ENCODE assay signal across 17 mouse cellular contexts in genomic region chr14:120496284-120496683, GRCm38 (mm10). TPM values are rescaled to one million over a fixed set of nuclear protein-coding genes. Genes with fewer than 3 reads are reported as not detected.
DNase-seq lines count a peak whose midpoint lies in the region; ATAC-seq and TF ChIP-seq lines count a peak whose summit lies in the region.
"Had no signal": no experiment of that assay in that cellular context is flagged by ENCODE, and none has a peak within 500 bp of the region (broad histone marks: within the 10 kb centered on the region; RNA-seq: fewer than 3 reads in every experiment).

No protein-coding gene starts in this region.

- H3K4me1 ChIP-seq in heart, adult 2 months (ENCODE audit: control insufficient read depth, insufficient read depth, low read length) = peaks cover 9% of the 10 kb centered on the region

- H3K9ac ChIP-seq in heart, adult 2 months (ENCODE audit: low read depth, low read length) = no peak overlapping the region
- H3K9ac ChIP-seq: hindbrain, embryonic 15.5 days; liver, embryonic 12.5 days had no signal

- no peak for TF ChIP-seq CTCF in heart, adult 2 months (IDR thresholded peaks at IDR 0.05)
- TF ChIP-seq CTCF in left cerebral cortex, adult 2 months (IDR thresholded peaks at IDR 0.05) = no peak

- intact Hi-C loops in heart, adult 2 months (cut with DNase I) = no loop called here
- intact Hi-C loops in left cerebral cortex, adult 2 months (cut with DNase I) = no loop called here
- intact Hi-C loops in left cerebral cortex, postnatal 10 days (cut with DNase I) = no loop called here

- TF ChIP-seq EP300 in heart, adult 2 months (IDR thresholded peaks at IDR 0.05; ENCODE audit: insufficient read depth, low read depth, low read length) = no peak

- no peak for TF ChIP-seq POLR2A in heart, adult 2 months (IDR thresholded peaks at IDR 0.05; ENCODE audit: insufficient read depth, low read depth, low read length)

- DNase-seq in heart, adult 2 months = no peak
- DNase-seq in heart, adult 9 months (ENCODE audit: low spot score in 2 of 2) = no peak
- DNase-seq in left cerebral cortex, adult 2 months (ENCODE audit: extremely low spot score in 1 of 2, low spot score in 2 of 2) = peak in 1 of 2 experiments; percentile 7
- DNase-seq in left cerebral cortex, postnatal 10 days (ENCODE audit: extremely low spot score in 1 of 2, low spot score in 2 of 2) = no peak
- no peak for DNase-seq in adrenal gland, postnatal 25 days
- no peak for DNase-seq in ovary, postnatal 14 days (ENCODE audit: low spot score)
- DNase-seq: adrenal gland, postnatal 10 days; cerebellum, postnatal 10 days; layer of hippocampus, adult 9-11 months; right cerebral cortex, adult 18-20 months; spleen, adult 18-20 months; thymus, adult 18-20 months had no signal

- no peaks in the 10 kb centered on the region for H3K27me3 ChIP-seq in heart, adult 2 months (ENCODE audit: control insufficient read depth, insufficient read depth, low read length)
- H3K27me3 ChIP-seq: hindbrain, embryonic 15.5 days; liver, embryonic 12.5 days had no signal

- H3K79me2 ChIP-seq in heart, adult 2 months (replicated peaks; ENCODE audit: control insufficient read depth, insufficient read depth, low read length) = peaks cover 6% of the 10 kb centered on the region

- peak overlapping the region; percentile 28; the same call in 1 of the 2 replicates for H3K27ac ChIP-seq in heart, adult 2 months
- H3K27ac ChIP-seq in left cerebral cortex, adult 2 months = peak overlapping the region; percentile 1; the same call in 1 of the 2 replicates
- H3K27ac ChIP-seq: forebrain, embryonic 10.5 days; hindbrain, embryonic 15.5 days; liver, embryonic 12.5 days had no signal

- peak; percentile 77 for ATAC-seq in common myeloid progenitor, adult 5-6 weeks (replicated peaks; ENCODE audit: low read depth, poor library complexity, severe bottlenecking)
- ATAC-seq in hematopoietic stem cell, adult 5-6 weeks (replicated peaks in 1 of 2; ENCODE audit: insufficient read depth in 1 of 2, low FRiP score in 2 of 2, low TSS enrichment in 1 of 2, low read depth in 1 of 2, poor library complexity in 2 of 2, severe bottlenecking in 2 of 2) = peak; percentile 52 to 69
- ATAC-seq: liver, embryonic 12.5 days had no signal

- no peaks in the 10 kb centered on the region for H3K36me3 ChIP-seq in heart, adult 2 months (ENCODE audit: control insufficient read depth, insufficient read depth, low read length)
- H3K36me3 ChIP-seq: hindbrain, embryonic 15.5 days; liver, embryonic 12.5 days had no signal

- no peak overlapping the region for H3K4me3 ChIP-seq in heart, adult 2 months
- no peak overlapping the region for H3K4me3 ChIP-seq in left cerebral cortex, adult 2 months
- H3K4me3 ChIP-seq: forebrain, embryonic 10.5 days; hindbrain, embryonic 15.5 days; liver, embryonic 12.5 days had no signal

- 25% methylated on average over 5 of the region's 5 CpGs for WGBS in heart, adult 2 months

RNA-seq across cellular contexts. Expression of gene Rap2a, which starts 18.0 kb away (rescaled TPM):
- 1 to 10 TPM; 8.9 to 9.3 TPM for total RNA-seq in heart, adult 2 months (2021)
- 8.5 and 11.1 TPM in 2 replicates for polyA plus RNA-seq in heart, adult 2 months (2012; rRNA removed)
- 10 to 100 TPM; 91.3 to 91.5 TPM for total RNA-seq in left cerebral cortex, adult 2 months (2021)
- total RNA-seq in left cerebral cortex, postnatal 10 days (2021) = 100 to 1,000 TPM in 1 of 2 experiments, 10 to 100 TPM in 1; 97.7 to 100 TPM
- 3.9 and 4.6 TPM in 2 replicates for total RNA-seq in common myeloid progenitor, adult 5-6 weeks (2017)
- 7.0 and 9.3 TPM in 2 replicates for total RNA-seq in hematopoietic stem cell, adult 5-6 weeks (2017)
- 24.3 and 25.8 TPM in 2 replicates for total RNA-seq in adrenal gland, postnatal 25 days (2021)
